Mouse (Mus musculus): ENCODE data around the gene Eci2.
"Not testable (repeated sequence)": the region's sequence is repeated elsewhere in the genome, so short reads cannot be mapped to it uniquely, and the experiment has no call there.

GRCm38 (mm10) chr13:34972456-34972855, 54.4 kb downstream of the Eci2 start:
- TF ChIP-seq CTCF (IDR thresholded peaks at IDR 0.05; ENCODE audit: low read depth, low read length); POLR2A (IDR thresholded peaks at IDR 0.05; ENCODE audit: insufficient read depth, low read length): not testable (repeated sequence)
